Mouse (Mus musculus): ENCODE measurements around the gene Gm20388. TPM values are rescaled to one million over a fixed set of nuclear protein-coding genes. Genes with fewer than 3 reads are reported as not detected.

Gm20388 gene
- polyA plus RNA-seq, 1 experiment from 2014 or later, result not detected

DNA sequence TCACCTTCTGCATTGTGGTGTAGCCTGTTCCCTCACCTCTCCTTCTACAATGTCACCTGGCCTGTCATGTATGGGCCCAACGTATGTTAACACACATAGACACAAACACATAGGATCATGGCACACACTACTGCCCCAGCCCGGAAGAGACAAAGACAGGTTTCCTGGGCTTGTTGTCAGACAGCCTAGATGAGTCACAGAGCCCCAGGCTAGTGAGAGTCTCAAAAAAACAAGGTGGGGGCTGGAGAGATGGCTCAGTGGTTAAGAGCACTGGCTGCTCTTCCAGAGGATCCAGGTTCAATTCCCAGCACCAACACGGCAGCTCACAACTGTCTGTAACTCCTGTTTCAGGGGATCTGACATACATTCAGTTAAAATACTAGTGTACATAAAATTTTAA, 2967.6 kb downstream of the Gm20388 start:
- no peak overlapping the region for H3K4me2 ChIP-seq
- H3K9me3 ChIP-seq, result no peaks in the 10 kb centered on the region
- no peak overlapping the region for H3K27ac ChIP-seq (replicated peaks)
- WGBS, result 76% methylated on average over 3 of the region's 3 CpGs
- H3K27me3 ChIP-seq (replicated peaks), result no peaks in the 10 kb centered on the region
- no peak overlapping the region for H3K4me3 ChIP-seq
- ATAC-seq (ENCODE audit: extremely low read depth, insufficient number of reproducible peaks, low FRiP score, low TSS enrichment), result no peak
- H3K36me3 ChIP-seq, result peaks cover 21% of the 10 kb centered on the region
- H3K9ac ChIP-seq, result no peak overlapping the region
- H3K4me1 ChIP-seq, result peaks cover 22% of the 10 kb centered on the region

DNA sequence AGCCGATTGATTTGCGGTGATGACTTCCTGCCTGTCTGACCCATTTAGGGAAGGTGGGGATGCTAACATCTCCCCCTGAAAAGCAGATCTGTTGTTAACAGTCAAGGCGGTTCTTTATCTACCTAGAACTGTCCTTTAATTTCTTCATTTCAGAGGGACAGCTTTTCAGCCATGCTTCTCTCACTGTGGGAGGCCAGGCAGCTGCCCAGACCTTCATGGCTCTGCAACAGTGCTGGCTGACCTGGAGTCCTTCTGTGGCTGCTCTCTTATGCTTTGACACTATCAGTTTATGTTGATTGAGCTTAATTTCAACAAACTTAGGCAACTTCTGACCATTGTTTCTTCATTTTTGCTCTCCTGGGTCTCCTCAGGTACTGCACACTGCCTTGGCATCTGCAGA, 2969.7 kb downstream of the Gm20388 start:
- H3K27me3 ChIP-seq (replicated peaks), result no peaks in the 10 kb centered on the region
- no peak overlapping the region for H3K4me2 ChIP-seq
- ATAC-seq (ENCODE audit: extremely low read depth, insufficient number of reproducible peaks, low FRiP score, low TSS enrichment), result no peak
- H3K36me3 ChIP-seq, result peaks cover 40% of the 10 kb centered on the region
- 51% methylated on average over 3 of the region's 3 CpGs for WGBS
- H3K4me3 ChIP-seq, result no peak overlapping the region
- H3K9me3 ChIP-seq, result no peaks in the 10 kb centered on the region
- peaks cover 30% of the 10 kb centered on the region for H3K4me1 ChIP-seq
- H3K9ac ChIP-seq, result no peak overlapping the region
- no peak overlapping the region for H3K27ac ChIP-seq (replicated peaks)

DNA sequence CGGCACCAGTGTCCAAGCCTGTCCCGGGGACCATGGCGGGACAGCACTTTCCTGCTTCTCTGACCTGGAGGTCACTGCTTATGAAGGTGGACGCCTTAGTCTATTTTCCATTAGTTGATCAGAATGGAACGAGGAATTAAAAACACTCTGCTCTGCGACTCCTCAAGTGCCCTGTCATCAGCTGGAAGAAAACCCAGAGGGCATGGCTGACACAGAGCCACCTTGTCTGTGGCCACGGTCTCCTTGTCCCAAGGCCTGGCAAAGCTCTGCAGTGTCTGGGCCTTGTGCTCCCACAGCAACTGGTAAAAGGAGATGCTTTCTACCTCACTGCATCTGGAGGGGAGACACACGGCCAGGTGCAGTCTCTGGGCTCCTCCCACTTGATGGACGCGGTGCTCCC, 2973.0 kb downstream of the Gm20388 start:
- Histone ChIP-seq H3K4me2 (no peak overlapping the region), H3K9me3 (no peaks in the 10 kb centered on the region), H3K27ac (replicated peaks) (peak overlapping the region; percentile 71), H3K4me1 (peaks cover 23% of the 10 kb centered on the region), H3K9ac (no peak overlapping the region), H3K36me3 (peaks cover 74% of the 10 kb centered on the region), H3K27me3 (replicated peaks) (no peaks in the 10 kb centered on the region), H3K4me3 (no peak overlapping the region)
- WGBS, result 58% methylated on average over 10 of the region's 10 CpGs
- ATAC-seq (ENCODE audit: extremely low read depth, insufficient number of reproducible peaks, low FRiP score, low TSS enrichment), result no peak

DNA sequence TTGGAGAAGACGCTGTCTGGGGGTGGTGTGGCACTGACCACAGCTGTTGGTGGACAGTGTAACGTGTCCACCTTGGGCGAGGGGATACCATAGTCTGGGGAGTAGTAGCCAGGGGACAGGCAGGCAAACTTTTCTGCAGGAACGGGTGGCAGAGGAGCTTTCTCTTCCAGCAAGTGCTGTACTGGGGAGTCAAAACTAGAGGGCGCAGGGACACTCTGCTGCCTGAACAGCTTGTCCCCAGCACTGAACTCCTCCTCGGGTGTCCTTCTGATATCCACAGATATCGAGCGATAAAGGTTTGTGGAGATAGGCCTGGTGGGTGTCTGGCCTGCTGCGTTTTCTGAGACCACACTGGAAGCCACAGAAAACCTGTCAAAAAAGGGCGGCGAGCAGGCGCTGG, 2980.8 kb downstream of the Gm20388 start:
- H3K4me3 ChIP-seq, result no peak overlapping the region
- 75% methylated on average over 12 of the region's 12 CpGs for WGBS
- H3K27ac ChIP-seq (replicated peaks), result no peak overlapping the region
- no peaks in the 10 kb centered on the region for H3K9me3 ChIP-seq
- no peaks in the 10 kb centered on the region for H3K4me1 ChIP-seq
- no peak for ATAC-seq (ENCODE audit: extremely low read depth, insufficient number of reproducible peaks, low FRiP score, low TSS enrichment)
- H3K27me3 ChIP-seq (replicated peaks), result no peaks in the 10 kb centered on the region
- no peak overlapping the region for H3K4me2 ChIP-seq
- H3K36me3 ChIP-seq, result peaks cover 99% of the 10 kb centered on the region
- no peak overlapping the region for H3K9ac ChIP-seq

DNA sequence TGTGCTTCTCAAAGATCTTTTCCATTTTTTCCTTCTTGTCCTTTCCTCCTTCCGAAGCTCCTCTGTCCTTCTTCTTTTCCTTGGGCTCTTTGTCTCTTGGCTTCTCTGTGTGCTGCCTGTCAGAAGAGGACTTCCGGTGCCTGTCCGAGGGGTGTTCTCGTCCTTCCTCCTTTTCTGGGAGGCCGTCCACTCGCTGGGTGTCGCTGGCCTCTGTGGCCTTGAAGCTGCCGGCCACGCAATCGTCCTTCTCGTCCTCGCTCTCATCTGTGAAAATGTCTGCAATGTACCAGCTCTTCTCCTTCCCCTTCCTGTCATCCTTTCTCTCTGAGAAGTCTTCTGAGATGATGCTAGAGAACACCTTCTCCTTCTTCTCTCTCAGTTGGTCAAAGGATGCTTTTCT, 2982.8 kb downstream of the Gm20388 start:
- Histone ChIP-seq H3K27me3 (replicated peaks) (no peaks in the 10 kb centered on the region), H3K27ac (replicated peaks) (no peak overlapping the region)
- 84% methylated on average over 12 of the region's 12 CpGs for WGBS

DNA sequence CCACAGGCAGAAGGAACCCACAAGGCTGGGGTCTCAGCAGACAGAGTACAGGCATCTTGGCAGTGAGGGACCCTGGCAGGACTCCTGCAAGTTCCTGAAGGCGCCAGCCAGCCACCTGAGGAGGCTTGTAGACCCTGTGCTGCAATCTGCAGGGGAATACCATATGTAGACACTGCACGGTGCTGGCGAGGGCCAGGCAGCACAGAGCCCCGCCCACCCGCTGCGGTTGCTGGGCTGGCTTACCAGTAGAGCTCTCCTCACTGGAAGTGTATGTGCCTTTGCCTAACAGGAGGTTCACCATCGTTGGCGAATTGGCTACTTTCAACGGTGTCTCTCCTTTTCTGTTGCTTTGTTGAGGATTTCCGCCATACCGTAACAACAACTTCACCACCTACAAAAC, 2985.7 kb downstream of the Gm20388 start:
- ATAC-seq (ENCODE audit: extremely low read depth, insufficient number of reproducible peaks, low FRiP score, low TSS enrichment), result no peak
- Histone ChIP-seq H3K27me3 (replicated peaks) (no peaks in the 10 kb centered on the region), H3K4me1 (peaks cover 33% of the 10 kb centered on the region), H3K9ac (no peak overlapping the region), H3K27ac (replicated peaks) (no peak overlapping the region), H3K4me3 (no peak overlapping the region), H3K4me2 (no peak overlapping the region), H3K36me3 (peaks cover 91% of the 10 kb centered on the region), H3K9me3 (no peaks in the 10 kb centered on the region)
- 89% methylated on average over 11 of the region's 11 CpGs for WGBS

More for the DNA sequence above, 2982.8 kb downstream of the Gm20388 start:
- Histone ChIP-seq H3K9ac (no peak overlapping the region), H3K4me2 (no peak overlapping the region), H3K4me3 (no peak overlapping the region), H3K9me3 (no peaks in the 10 kb centered on the region), H3K4me1 (peaks cover 10% of the 10 kb centered on the region), H3K36me3 (peaks cover 99% of the 10 kb centered on the region)
- no peak for ATAC-seq (ENCODE audit: extremely low read depth, insufficient number of reproducible peaks, low FRiP score, low TSS enrichment)

DNA sequence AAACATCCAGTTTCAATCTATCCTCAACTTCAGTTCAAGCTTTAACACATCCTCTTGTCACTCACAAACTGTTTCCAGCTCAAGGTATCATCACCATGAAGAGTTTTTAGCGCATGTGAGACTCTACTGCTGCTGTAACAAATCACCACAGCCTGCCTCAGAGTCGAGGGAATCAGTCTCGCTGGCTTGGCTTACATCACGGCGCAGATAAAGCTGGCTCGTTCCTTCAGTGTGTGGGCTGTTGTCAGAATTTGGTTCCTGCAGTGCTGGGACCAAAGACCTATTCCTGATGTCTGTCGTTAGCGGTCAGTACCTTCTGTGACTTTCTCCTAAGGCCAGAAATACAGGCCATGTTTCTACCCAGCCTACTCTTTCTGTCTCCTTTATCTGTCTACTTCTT, 2986.6 kb downstream of the Gm20388 start:
- Histone ChIP-seq H3K27me3 (replicated peaks) (no peaks in the 10 kb centered on the region), H3K27ac (replicated peaks) (no peak overlapping the region), H3K9me3 (no peaks in the 10 kb centered on the region), H3K4me2 (no peak overlapping the region), H3K4me3 (no peak overlapping the region), H3K9ac (no peak overlapping the region), H3K36me3 (peaks cover 87% of the 10 kb centered on the region), H3K4me1 (peaks cover 39% of the 10 kb centered on the region)
- no peak for ATAC-seq (ENCODE audit: extremely low read depth, insufficient number of reproducible peaks, low FRiP score, low TSS enrichment)
- 76% methylated on average over 8 of the region's 8 CpGs for WGBS

DNA sequence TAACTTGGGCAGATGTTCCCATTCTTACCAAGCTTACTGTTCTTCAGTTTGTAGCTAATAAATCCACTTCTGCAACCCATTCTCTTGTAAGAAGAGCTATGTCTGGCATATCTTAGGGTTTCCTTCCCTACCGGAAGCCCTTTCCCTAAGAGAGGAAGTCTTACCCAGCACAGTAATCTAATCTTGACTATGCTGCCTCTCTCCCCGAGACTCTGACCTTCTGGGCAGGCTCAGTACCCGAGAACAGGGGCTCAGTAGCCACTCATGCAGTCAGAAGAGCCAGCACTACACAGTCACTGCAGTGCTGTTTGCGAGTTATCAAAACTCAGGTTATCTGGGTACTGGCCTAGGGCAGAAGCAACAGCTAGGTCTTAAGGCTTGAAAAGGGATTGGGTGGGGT, 2987.4 kb downstream of the Gm20388 start:
- WGBS, result 49% methylated on average over 4 of the region's 4 CpGs

DNA sequence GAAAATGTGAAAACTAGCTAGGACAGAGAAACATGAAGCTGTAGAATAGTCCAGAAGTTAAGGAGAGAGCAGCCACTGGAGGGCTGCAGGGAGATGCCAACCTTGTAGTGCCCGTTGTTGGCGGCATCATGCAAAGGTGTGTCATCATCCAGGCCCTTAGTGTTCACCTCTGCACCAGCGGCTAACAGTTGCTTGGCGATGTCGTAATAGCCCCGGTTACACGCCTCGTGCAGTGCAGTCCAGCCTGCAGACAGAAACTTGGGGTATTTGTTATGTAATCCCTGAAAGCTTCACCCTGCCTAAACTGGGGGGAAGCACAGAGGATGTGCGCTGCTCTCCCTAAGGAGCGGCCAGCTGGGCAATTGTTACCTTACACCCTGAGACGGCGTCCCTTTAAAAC, 2987.8 kb downstream of the Gm20388 start:
- ATAC-seq (ENCODE audit: extremely low read depth, insufficient number of reproducible peaks, low FRiP score, low TSS enrichment), result no peak
- Histone ChIP-seq H3K27ac (replicated peaks) (no peak overlapping the region), H3K9me3 (no peaks in the 10 kb centered on the region), H3K9ac (peak overlapping the region; percentile 10; the same call in 1 of the 2 replicates), H3K4me1 (peaks cover 49% of the 10 kb centered on the region), H3K4me3 (no peak overlapping the region), H3K36me3 (peaks cover 74% of the 10 kb centered on the region), H3K4me2 (no peak overlapping the region), H3K27me3 (replicated peaks) (no peaks in the 10 kb centered on the region)
- WGBS, result 91% methylated on average over 12 of the region's 12 CpGs

More for the DNA sequence above, 2987.4 kb downstream of the Gm20388 start:
- H3K4me1 ChIP-seq, result peaks cover 48% of the 10 kb centered on the region
- H3K4me2 ChIP-seq, result no peak overlapping the region
- H3K27ac ChIP-seq (replicated peaks), result no peak overlapping the region
- no peak overlapping the region for H3K9ac ChIP-seq
- H3K36me3 ChIP-seq, result peaks cover 79% of the 10 kb centered on the region
- no peak overlapping the region for H3K4me3 ChIP-seq
- no peak for ATAC-seq (ENCODE audit: extremely low read depth, insufficient number of reproducible peaks, low FRiP score, low TSS enrichment)
- H3K9me3 ChIP-seq, result no peaks in the 10 kb centered on the region
- H3K27me3 ChIP-seq (replicated peaks), result no peaks in the 10 kb centered on the region

DNA sequence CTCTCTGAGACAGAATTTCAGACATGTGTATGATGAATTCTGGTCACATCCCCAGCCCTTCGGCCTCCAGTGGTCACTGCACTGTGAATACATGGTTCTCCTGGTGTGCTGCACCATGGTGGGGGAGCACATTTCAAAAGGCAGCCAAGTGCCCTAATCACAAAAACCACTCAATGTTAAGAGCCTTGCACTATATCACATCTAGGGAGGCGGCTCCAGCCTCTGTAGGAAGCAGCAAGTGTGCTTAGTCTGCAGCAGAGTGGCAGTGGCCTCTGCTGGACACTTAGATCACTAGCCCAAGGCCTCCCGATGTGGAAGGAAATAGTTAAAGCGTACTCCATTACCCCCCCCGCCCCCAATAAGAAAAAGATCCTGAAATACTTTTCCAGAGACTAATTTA, 2988.4 kb downstream of the Gm20388 start:
- H3K4me1 ChIP-seq, result peaks cover 53% of the 10 kb centered on the region
- H3K27me3 ChIP-seq (replicated peaks), result no peaks in the 10 kb centered on the region
- peaks cover 68% of the 10 kb centered on the region for H3K36me3 ChIP-seq
- H3K27ac ChIP-seq (replicated peaks), result no peak overlapping the region
- ATAC-seq (ENCODE audit: extremely low read depth, insufficient number of reproducible peaks, low FRiP score, low TSS enrichment), result no peak
- no peak overlapping the region for H3K4me3 ChIP-seq
- H3K9ac ChIP-seq, result no peak overlapping the region
- WGBS, result 43% methylated on average over 5 of the region's 5 CpGs
- H3K4me2 ChIP-seq, result no peak overlapping the region
- H3K9me3 ChIP-seq, result no peaks in the 10 kb centered on the region

DNA sequence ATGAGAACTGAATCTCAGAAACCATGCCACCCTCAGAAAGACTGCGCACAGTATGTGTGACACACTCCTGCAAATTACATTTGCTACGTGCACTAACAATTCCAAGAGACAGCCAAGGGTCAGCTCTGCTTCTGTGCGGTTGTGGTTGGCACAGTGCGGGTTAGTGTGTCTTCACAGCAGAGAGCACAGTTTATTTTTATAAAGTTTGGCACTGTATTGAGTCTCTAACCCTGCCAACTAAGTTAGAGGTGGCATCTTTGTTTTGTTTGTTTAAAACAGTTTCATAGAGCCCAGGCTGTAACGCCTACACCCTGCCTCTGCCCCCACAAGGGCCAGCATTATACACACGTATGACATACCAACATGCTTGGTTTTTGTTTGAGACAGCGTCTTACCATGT, 2990.8 kb downstream of the Gm20388 start:
- Histone ChIP-seq H3K9ac (no peak overlapping the region), H3K27me3 (replicated peaks) (no peaks in the 10 kb centered on the region), H3K27ac (replicated peaks) (no peak overlapping the region), H3K4me2 (no peak overlapping the region), H3K4me1 (peaks cover 61% of the 10 kb centered on the region), H3K4me3 (no peak overlapping the region), H3K9me3 (no peaks in the 10 kb centered on the region), H3K36me3 (peaks cover 44% of the 10 kb centered on the region)
- no peak for ATAC-seq (ENCODE audit: extremely low read depth, insufficient number of reproducible peaks, low FRiP score, low TSS enrichment)
- WGBS, result 91% methylated on average over 7 of the region's 7 CpGs

DNA sequence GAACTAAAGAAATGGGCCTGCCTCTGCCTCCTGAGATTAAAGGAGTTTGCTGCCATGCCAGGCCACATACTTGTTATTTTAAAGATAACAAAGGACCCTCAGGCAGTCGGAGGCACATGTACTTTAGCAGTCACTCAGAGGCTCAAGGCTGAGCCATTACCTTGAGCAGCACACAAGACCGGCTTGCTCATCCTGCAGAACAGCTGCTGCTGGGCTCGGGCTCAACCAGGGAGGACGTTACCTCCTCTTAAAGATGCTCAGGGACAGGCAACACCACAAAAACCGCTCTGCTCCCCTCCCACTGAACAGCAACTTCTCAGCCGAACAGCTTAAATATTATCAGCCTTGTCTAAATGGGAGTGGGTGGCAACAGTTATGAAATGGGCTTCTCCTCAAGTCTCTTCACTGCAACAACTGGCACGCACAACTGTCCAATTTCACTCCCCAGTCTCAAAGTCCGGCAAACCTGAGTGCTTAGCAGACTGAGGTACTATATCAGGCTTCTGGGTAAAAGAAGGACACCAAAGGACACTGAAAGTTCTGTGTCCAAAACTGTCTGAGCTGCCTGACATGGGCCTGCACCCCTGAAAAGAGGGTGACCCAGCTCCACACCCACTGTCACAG, 2991.4 kb downstream of the Gm20388 start:
- Histone ChIP-seq H3K9me3 (no peaks in the 10 kb centered on the region), H3K27me3 (replicated peaks) (no peaks in the 10 kb centered on the region), H3K27ac (replicated peaks) (no peak overlapping the region), H3K4me3 (no peak overlapping the region), H3K4me2 (no peak overlapping the region), H3K36me3 (peaks cover 42% of the 10 kb centered on the region), H3K4me1 (peaks cover 67% of the 10 kb centered on the region), H3K9ac (no peak overlapping the region)
- ATAC-seq (ENCODE audit: extremely low read depth, insufficient number of reproducible peaks, low FRiP score, low TSS enrichment), result no peak
- 75% methylated on average over 8 of the region's 8 CpGs for WGBS

Data from heart, embryonic 13.5 days (tissue).